Mouse (Mus musculus) embryonic facial prominence, embryonic 13.5 days (tissue): ENCODE measurements at regions not wholly inside any gene's neighbourhood (a gene's known extent, or its start where the extent isn't known, plus 50 kb on each side); places are given as distances from the start of the nearest gene placed in this dataset.

Experiments used
- ATAC-seq: fragments of 200-750 bp; cut with Nextera tagmentation; 2 replicates; pipeline ENCODE4 v1.8.0; 2017; ENCODE audit warnings: low read depth; ENCODE audit not compliant: insufficient number of reproducible peaks, insufficient read depth, low FRiP score, low TSS enrichment
- H3K27ac ChIP-seq: fragments of 300-500 bp; sonication (generic); 2 replicates; pipeline ENCODE4 v1.5.1; 2015; ENCODE audit warnings: moderate library complexity, mild to moderate bottlenecking, inconsistent platforms
- H3K27me3 ChIP-seq: fragments of 300-500 bp; sonication (generic); 2 replicates; pipeline ENCODE4 v1.6.1; 2015; ENCODE audit warnings: mild to moderate bottlenecking, inconsistent platforms
- H3K36me3 ChIP-seq: fragments of 300-500 bp; sonication (generic); 2 replicates; pipeline ENCODE4 v1.6.1; 2015; ENCODE audit warnings: mild to moderate bottlenecking, inconsistent platforms
- H3K4me1 ChIP-seq: fragments of 300-500 bp; sonication (generic); 2 replicates; pipeline ENCODE4 v1.6.1; 2015; ENCODE audit warnings: inconsistent platforms
- H3K4me2 ChIP-seq: fragments of 300-500 bp; sonication (generic); 2 replicates; pipeline ENCODE4 v1.6.1; 2015; ENCODE audit warnings: moderate library complexity, mild to moderate bottlenecking, inconsistent platforms
- H3K4me3 ChIP-seq: fragments of 300-500 bp; sonication (generic); 2 replicates; pipeline ENCODE4 v1.5.1; 2015; ENCODE audit warnings: mild to moderate bottlenecking, inconsistent platforms
- H3K9ac ChIP-seq: fragments of 300-500 bp; sonication (generic); 2 replicates; pipeline ENCODE4 v1.6.1; 2015; ENCODE audit warnings: mild to moderate bottlenecking, inconsistent platforms
- H3K9me3 ChIP-seq: fragments of 300-500 bp; sonication (generic); 2 replicates; pipeline ENCODE4 v1.6.1; 2016; ENCODE audit warnings: inconsistent platforms
- WGBS: fragments of 180-500 bp; shearing (Covaris S2); methylation state at CpG from one replicate; pipeline ENCODE4 v1.1.7; 2015; ENCODE audit warnings: mixed read lengths; 5-methylcytosine and 5-hydroxymethylcytosine counted together

DNA sequence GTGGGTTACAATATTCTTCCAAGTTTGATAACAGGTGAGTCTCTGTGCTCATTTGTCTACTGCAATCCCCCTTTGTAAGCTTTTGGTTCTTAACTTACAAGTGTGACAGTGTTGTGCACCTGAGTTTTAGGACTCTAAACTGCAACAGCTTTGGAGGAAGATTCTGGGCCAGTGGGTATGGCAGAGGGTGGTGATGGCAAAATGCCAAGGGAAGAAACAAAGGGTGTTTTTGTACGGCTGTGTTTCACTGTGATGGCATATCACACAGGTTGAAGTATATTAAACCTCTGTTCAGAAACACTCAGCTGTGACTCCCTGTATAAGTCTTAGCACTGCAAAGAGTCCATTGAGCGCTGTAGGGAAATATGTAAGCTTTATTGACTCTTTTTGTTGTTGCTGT, 140.7 kb downstream of the Dad1 start:
- Histone ChIP-seq H3K4me3 (no peak overlapping the region), H3K36me3 (no peaks in the 10 kb centered on the region), H3K4me1 (peaks cover 18% of the 10 kb centered on the region), H3K27me3 (no peaks in the 10 kb centered on the region), H3K9ac (no peak overlapping the region), H3K27ac (no peak overlapping the region), H3K4me2 (no peak overlapping the region), H3K9me3 (no peaks in the 10 kb centered on the region)
- ATAC-seq, result no peak
- 74% methylated on average over 2 of the region's 2 CpGs for WGBS

GRCm38 (mm10) chr14:54110971-54111370, 142.9 kb downstream of the Dad1 start:
- no peak overlapping the region for H3K27ac ChIP-seq
- H3K4me3 ChIP-seq, result no peak overlapping the region
- H3K4me1 ChIP-seq, result peaks cover 24% of the 10 kb centered on the region
- H3K9ac ChIP-seq, result no peak overlapping the region
- no peaks in the 10 kb centered on the region for H3K9me3 ChIP-seq
- H3K4me2 ChIP-seq, result no peak overlapping the region
- no peaks in the 10 kb centered on the region for H3K27me3 ChIP-seq
- H3K36me3 ChIP-seq, result no peaks in the 10 kb centered on the region
- 53% methylated on average over 3 of the region's 3 CpGs for WGBS
- ATAC-seq, result no peak

DNA sequence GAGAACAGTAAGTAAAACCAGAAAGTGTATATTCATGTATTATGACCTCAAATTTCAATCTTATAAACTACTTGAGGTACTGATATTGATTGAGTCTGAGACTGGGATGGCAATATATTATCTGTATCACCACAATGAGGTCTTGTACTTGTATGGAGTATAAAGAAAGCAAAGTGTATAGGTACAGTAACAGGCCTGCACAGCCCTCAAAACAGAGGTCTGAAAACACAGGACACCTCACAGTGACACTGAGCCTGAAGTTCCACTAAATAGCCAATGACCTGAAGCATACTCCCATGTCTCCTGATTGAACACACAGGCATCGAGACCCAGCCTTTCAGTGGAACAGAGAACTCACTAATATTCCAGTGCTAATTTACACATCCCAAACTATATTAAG, 144.8 kb downstream of the Dad1 start:
- no peaks in the 10 kb centered on the region for H3K27me3 ChIP-seq
- no peaks in the 10 kb centered on the region for H3K36me3 ChIP-seq
- 84% methylated on average over 1 of the region's 1 CpGs for WGBS
- H3K27ac ChIP-seq, result no peak overlapping the region
- no peak overlapping the region for H3K9ac ChIP-seq
- H3K9me3 ChIP-seq, result no peaks in the 10 kb centered on the region
- peaks cover 24% of the 10 kb centered on the region for H3K4me1 ChIP-seq
- H3K4me2 ChIP-seq, result no peak overlapping the region
- H3K4me3 ChIP-seq, result no peak overlapping the region
- no peak for ATAC-seq

GRCm38 (mm10) chr14:54108311-54109074, 145.4 kb downstream of the Dad1 start:
- H3K4me1 ChIP-seq, result peaks cover 24% of the 10 kb centered on the region
- H3K36me3 ChIP-seq, result no peaks in the 10 kb centered on the region
- peak; percentile 48; the same call in 1 of the 2 replicates for ATAC-seq
- no peak overlapping the region for H3K4me3 ChIP-seq
- no peaks in the 10 kb centered on the region for H3K9me3 ChIP-seq
- no peak overlapping the region for H3K9ac ChIP-seq
- H3K27ac ChIP-seq, result no peak overlapping the region
- 36% methylated on average over 9 of the region's 9 CpGs for WGBS
- H3K27me3 ChIP-seq, result no peaks in the 10 kb centered on the region
- no peak overlapping the region for H3K4me2 ChIP-seq

DNA sequence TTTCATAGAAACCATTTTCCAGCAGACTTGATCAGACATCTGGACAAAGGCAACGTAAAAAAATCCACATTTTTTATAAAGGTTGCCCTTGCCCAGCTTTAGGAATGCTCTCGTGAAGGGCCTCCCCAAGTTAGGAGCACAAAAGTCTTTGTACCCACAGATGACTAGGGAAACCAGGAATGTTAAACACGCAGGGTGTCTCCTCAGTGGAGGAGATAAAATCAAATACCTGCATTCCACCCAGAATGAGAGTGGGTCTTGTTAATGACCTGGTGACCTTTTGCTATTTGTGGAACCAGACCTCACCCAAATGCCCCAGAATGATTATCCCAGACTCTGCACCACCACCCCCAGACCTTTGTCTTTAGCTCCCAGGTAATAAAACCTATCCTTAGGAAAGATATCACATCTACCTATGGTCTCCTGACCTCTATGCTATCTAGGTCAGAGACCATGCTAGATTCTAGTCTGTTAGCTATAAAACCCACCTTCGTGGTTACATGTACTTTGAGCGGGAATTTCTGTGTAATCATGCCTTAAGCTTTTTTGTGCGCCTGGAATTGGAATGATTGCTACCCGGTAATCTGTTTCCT, 146.6 kb downstream of the Dad1 start:
- Histone ChIP-seq H3K4me3 (no peak overlapping the region), H3K4me1 (peaks cover 27% of the 10 kb centered on the region), H3K4me2 (no peak overlapping the region), H3K9me3 (no peaks in the 10 kb centered on the region), H3K27ac (no peak overlapping the region), H3K9ac (no peak overlapping the region), H3K27me3 (no peaks in the 10 kb centered on the region), H3K36me3 (no peaks in the 10 kb centered on the region)
- no peak for ATAC-seq
- 56% methylated on average over 7 of the region's 7 CpGs for WGBS

DNA sequence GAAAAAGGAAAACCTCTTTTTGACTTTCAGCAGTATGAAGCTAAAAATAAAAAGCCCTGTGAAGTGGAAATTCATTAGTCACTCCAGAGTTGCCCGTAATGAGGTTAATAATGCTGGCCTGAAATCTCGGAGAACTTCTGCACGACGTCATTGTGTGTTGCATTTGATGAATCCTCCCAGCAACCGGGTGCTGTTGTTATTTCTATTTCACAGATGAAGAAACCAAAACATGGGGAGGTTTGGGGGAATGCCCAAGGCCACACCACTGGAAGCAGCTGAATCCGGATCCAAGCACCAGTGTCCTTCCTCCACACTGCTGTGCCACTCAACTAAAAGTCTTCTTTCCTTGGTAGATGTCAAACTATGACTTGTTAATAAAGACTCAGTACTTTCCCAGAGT, 149.7 kb downstream of the Dad1 start:
- ATAC-seq, result no peak

DNA sequence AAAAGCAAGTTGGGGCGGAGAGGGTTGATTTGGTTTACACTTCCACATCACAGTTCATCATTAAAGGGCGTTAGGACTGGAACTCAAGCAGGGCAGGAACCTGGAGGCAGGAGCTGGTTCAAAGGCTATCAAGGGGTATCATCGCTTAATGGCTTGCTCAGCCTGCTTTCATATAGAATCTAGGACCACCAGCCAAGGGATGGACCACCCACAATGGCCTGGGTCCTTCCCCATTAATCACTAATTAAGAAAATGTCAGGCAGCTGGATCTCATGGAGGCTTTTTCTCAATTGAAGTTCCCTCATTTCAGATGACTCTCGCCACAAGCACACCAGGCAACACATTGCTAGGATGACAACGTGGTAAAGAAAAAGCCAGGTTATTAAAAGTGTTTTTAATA, 150.4 kb downstream of the Dad1 start:
- H3K36me3 ChIP-seq, result no peaks in the 10 kb centered on the region
- H3K9ac ChIP-seq, result no peak overlapping the region
- peaks cover 20% of the 10 kb centered on the region for H3K4me1 ChIP-seq
- H3K27me3 ChIP-seq, result no peaks in the 10 kb centered on the region
- no peak overlapping the region for H3K4me3 ChIP-seq
- no peaks in the 10 kb centered on the region for H3K9me3 ChIP-seq
- H3K4me2 ChIP-seq, result no peak overlapping the region
- no peak overlapping the region for H3K27ac ChIP-seq
- ATAC-seq, result no peak
- 79% methylated on average over 5 of the region's 5 CpGs for WGBS

More for the DNA sequence above, 149.7 kb downstream of the Dad1 start:
- Histone ChIP-seq H3K27me3 (no peaks in the 10 kb centered on the region), H3K9me3 (no peaks in the 10 kb centered on the region), H3K36me3 (no peaks in the 10 kb centered on the region), H3K4me2 (no peak overlapping the region), H3K9ac (no peak overlapping the region), H3K27ac (no peak overlapping the region), H3K4me1 (peaks cover 27% of the 10 kb centered on the region), H3K4me3 (no peak overlapping the region)
- 83% methylated on average over 6 of the region's 6 CpGs for WGBS

- Histone ChIP-seq H3K27ac (no peak overlapping the region), H3K9ac (no peak overlapping the region), H3K9me3 (no peaks in the 10 kb centered on the region), H3K4me2 (no peak overlapping the region), H3K4me3 (no peak overlapping the region), H3K36me3 (no peaks in the 10 kb centered on the region), H3K4me1 (peaks cover 19% of the 10 kb centered on the region), H3K27me3 (no peaks in the 10 kb centered on the region)
- no peak for ATAC-seq
- WGBS, result 71% methylated on average over 3 of the region's 3 CpGs
Observed at GRCm38 (mm10) chr14:54103115-54103514, 150.8 kb downstream of the Dad1 start.

DNA sequence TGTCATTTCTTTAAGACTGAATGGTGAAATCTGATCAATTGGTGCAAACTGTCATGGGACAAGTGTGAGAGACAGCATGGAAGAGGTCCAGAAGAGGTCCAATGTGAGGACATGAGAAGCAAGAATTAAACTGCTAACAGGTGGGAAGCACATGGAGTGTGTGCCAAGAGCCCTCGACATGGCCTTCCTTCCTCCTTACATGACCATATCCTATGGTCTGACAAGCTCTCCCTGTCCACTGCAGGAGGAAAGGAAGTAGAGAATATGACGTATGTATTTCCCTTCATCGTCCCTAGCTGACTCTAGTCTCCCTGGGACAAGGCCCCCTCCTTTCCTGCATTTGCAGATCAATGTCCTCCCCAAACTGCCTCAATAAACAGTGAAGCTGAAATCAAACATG, 152.1 kb downstream of the Dad1 start:
- peaks cover 27% of the 10 kb centered on the region for H3K4me1 ChIP-seq
- 48% methylated on average over 3 of the region's 3 CpGs for WGBS
- no peak overlapping the region for H3K4me3 ChIP-seq
- no peak overlapping the region for H3K27ac ChIP-seq
- H3K9me3 ChIP-seq, result no peaks in the 10 kb centered on the region
- H3K4me2 ChIP-seq, result no peak overlapping the region
- no peaks in the 10 kb centered on the region for H3K27me3 ChIP-seq
- H3K9ac ChIP-seq, result no peak overlapping the region
- no peaks in the 10 kb centered on the region for H3K36me3 ChIP-seq
- no peak for ATAC-seq

DNA sequence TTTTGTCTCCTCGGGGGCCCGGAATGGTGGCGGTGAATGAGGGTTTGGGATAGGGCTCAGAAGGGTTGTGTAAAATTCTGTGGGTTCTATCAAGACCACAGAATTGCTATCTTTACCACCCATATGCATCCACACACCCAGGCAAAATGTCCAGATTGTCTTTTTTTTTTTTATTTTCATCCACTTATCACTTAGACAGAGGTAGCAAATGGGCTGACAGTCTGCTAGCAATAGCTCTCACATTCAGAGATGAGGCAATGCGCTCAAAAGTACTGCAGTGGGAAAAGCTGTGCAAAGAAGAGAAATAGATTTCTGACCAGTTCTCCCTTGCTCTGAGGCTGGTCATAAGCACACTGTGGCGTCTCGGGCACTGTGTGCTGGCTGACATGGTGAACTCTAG, 154.5 kb downstream of the Dad1 start:
- no peak overlapping the region for H3K9ac ChIP-seq
- no peaks in the 10 kb centered on the region for H3K27me3 ChIP-seq
- H3K36me3 ChIP-seq, result no peaks in the 10 kb centered on the region
- H3K9me3 ChIP-seq, result no peaks in the 10 kb centered on the region
- peaks cover 27% of the 10 kb centered on the region for H3K4me1 ChIP-seq
- no peak overlapping the region for H3K27ac ChIP-seq
- no peak for ATAC-seq
- no peak overlapping the region for H3K4me2 ChIP-seq
- 89% methylated on average over 6 of the region's 6 CpGs for WGBS
- no peak overlapping the region for H3K4me3 ChIP-seq

GRCm38 (mm10) chr14:54098122-54098775, 155.7 kb downstream of the Dad1 start:
- H3K4me3 ChIP-seq, result no peak overlapping the region
- H3K9ac ChIP-seq, result 0 out of 2 replicates have a peak overlapping the region, but pooled peaks have one; percentile 11
- WGBS, result 53% methylated on average over 10 of the region's 10 CpGs
- no peak overlapping the region for H3K27ac ChIP-seq
- H3K27me3 ChIP-seq, result no peaks in the 10 kb centered on the region
- H3K36me3 ChIP-seq, result no peaks in the 10 kb centered on the region
- no peak for ATAC-seq
- H3K4me1 ChIP-seq, result peaks cover 27% of the 10 kb centered on the region
- no peak overlapping the region for H3K4me2 ChIP-seq
- no peaks in the 10 kb centered on the region for H3K9me3 ChIP-seq

DNA sequence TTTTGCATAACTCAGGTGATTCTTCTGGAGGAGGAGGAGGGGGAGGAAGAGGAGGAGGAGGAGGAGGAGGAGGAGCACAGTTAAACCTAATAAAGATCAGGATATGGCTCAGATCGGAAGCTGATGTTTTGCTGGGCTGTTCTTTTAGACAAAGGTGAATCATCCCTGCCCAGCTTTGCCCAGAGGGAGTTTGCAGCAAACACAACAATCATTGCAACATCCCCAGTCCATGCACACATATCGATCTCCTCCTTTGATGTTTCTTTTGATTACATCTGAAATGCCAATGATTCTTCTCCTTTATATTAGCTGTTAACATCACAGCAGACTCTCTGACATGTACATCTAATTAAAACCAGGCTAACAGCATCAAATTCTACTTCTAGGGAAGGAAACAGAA, 156.9 kb downstream of the Dad1 start:
- H3K36me3 ChIP-seq, result no peaks in the 10 kb centered on the region
- 25% methylated on average over 2 of the region's 2 CpGs for WGBS
- no peak overlapping the region for H3K4me3 ChIP-seq
- H3K27ac ChIP-seq, result no peak overlapping the region
- H3K27me3 ChIP-seq, result no peaks in the 10 kb centered on the region
- H3K9me3 ChIP-seq, result no peaks in the 10 kb centered on the region
- H3K4me1 ChIP-seq, result peaks cover 20% of the 10 kb centered on the region
- H3K4me2 ChIP-seq, result no peak overlapping the region
- H3K9ac ChIP-seq, result no peak overlapping the region
- no peak for ATAC-seq
